Mouse (Mus musculus) kidney, embryonic 14.5 days (tissue): ENCODE results near the gene Tbc1d23. TPM values are rescaled to one million over a fixed set of nuclear protein-coding genes. Genes with fewer than 3 reads are reported as not detected.

Source experiments
- ATAC-seq: fragments of 200-750 bp; cut with Nextera tagmentation; 2 replicates; pipeline ENCODE4 v1.8.0; 2017; ENCODE audit warnings: moderate number of reproducible peaks, mild to moderate bottlenecking, moderate TSS enrichment, moderate library complexity; ENCODE audit not compliant: low FRiP score, low TSS enrichment
- H3K27ac ChIP-seq: fragments of 300-500 bp; sonication (generic); 2 replicates; pipeline ENCODE4 v1.5.1; 2014; ENCODE audit warnings: low read depth, mild to moderate bottlenecking, low read length, moderate library complexity, mixed read lengths
- H3K27me3 ChIP-seq: fragments of 300-500 bp; sonication (generic); 2 replicates; pipeline ENCODE4 v1.6.1; 2014; ENCODE audit warnings: mild to moderate bottlenecking, low read length; ENCODE audit not compliant: control insufficient read depth, insufficient read depth
- H3K36me3 ChIP-seq: fragments of 300-500 bp; sonication (generic); 2 replicates; pipeline ENCODE4 v1.6.1; 2014; ENCODE audit warnings: low read length, mixed read lengths; ENCODE audit not compliant: control insufficient read depth, insufficient read depth
- H3K4me1 ChIP-seq: fragments of 300-500 bp; sonication (generic); 2 replicates; pipeline ENCODE4 v1.6.1; 2014; ENCODE audit warnings: low read length, mixed read lengths; ENCODE audit not compliant: control insufficient read depth, insufficient read depth
- H3K4me2 ChIP-seq: fragments of 300-500 bp; sonication (generic); replicated peaks from 2 replicates; pipeline ENCODE4 v1.6.1; 2014; ENCODE audit warnings: low read depth, mild to moderate bottlenecking, low read length
- H3K4me3 ChIP-seq: fragments of 300-500 bp; sonication (generic); 2 replicates; pipeline ENCODE4 v1.5.1; 2014; ENCODE audit warnings: mild to moderate bottlenecking, low read length
- H3K9ac ChIP-seq: fragments of 300-500 bp; sonication (generic); 2 replicates; pipeline ENCODE4 v1.6.1; 2014; ENCODE audit warnings: low read depth, mild to moderate bottlenecking, low read length, moderate library complexity
- H3K9me3 ChIP-seq: fragments of 300-500 bp; sonication (generic); 2 replicates; pipeline ENCODE4 v1.6.1; 2016; ENCODE audit warnings: low read length; ENCODE audit not compliant: control insufficient read depth
- WGBS: fragments of 180-500 bp; shearing (Covaris S2); extraction: QIAGEN DNeasy Blood & Tissue Kit; methylation state at CpG from one replicate; pipeline ENCODE4 v1.1.7; 2014; 5-methylcytosine and 5-hydroxymethylcytosine counted together
- polyA plus RNA-seq: library from polyadenylated mRNA; unstranded; fragments of >200 nt; fragmentation: Nextera tagmentation; extraction: Ambion mirVana; gene quantifications from 2 replicates; pipeline ENCODE4 v1.2.1, GENCODE M21; 2014

Gene Tbc1d23
- polyA plus RNA-seq, 1 experiment from 2014 or later, result 31.2 TPM

DNA sequence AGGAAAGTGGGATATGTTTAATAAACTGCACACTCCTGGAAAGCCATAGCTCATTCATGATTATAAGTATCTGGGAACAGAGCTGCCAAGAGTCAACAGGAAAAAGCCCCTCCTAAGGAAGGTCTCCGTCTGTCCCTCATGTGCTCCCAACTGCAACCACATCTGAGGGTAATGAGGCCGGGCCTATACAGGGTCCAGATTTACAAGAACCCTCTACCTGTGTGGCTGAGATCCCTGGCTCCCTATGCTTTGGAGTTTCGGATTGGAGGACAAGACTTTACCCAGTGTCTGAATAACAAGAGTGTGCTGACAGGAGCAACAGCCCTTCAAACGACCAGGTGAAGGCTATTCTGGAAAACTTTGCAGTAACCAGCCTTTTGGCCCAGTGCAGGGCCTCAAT is 73.6 kb downstream of the Tbc1d23 start:
- no peaks in the 10 kb centered on the region for H3K27me3 ChIP-seq
- H3K36me3 ChIP-seq, result peaks cover 71% of the 10 kb centered on the region
- H3K4me1 ChIP-seq, result no peaks in the 10 kb centered on the region
- no peak overlapping the region for H3K4me2 ChIP-seq
- WGBS, result 76% methylated on average over 4 of the region's 4 CpGs
- ATAC-seq, result no peak
- no peak overlapping the region for H3K27ac ChIP-seq
- no peak overlapping the region for H3K4me3 ChIP-seq
- H3K9me3 ChIP-seq, result no peaks in the 10 kb centered on the region
- H3K9ac ChIP-seq, result no peak overlapping the region

DNA sequence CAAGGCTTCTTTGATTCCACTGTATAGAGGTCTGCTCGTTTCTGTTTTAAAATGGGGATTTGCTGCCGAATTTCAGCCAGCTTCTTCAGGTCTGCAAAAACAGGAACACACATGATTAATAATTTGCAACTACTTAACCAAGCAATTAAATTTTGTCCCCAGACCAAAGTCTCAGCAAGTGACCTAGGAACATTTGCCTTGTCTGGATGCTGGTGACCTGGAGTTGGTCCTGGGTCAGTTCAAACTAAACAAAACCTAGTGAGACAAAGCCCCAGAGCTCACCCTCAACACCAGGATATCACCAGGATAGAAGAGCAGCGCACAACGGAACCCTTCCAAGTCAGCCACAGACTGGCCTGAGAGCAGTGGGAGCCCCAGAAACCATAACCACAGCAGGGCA is 74.2 kb downstream of the Tbc1d23 start:
- WGBS, result 90% methylated on average over 4 of the region's 4 CpGs
- H3K27ac ChIP-seq, result no peak overlapping the region
- no peaks in the 10 kb centered on the region for H3K9me3 ChIP-seq
- no peak for ATAC-seq
- no peak overlapping the region for H3K9ac ChIP-seq
- H3K4me3 ChIP-seq, result no peak overlapping the region
- peaks cover 75% of the 10 kb centered on the region for H3K36me3 ChIP-seq
- H3K4me1 ChIP-seq, result no peaks in the 10 kb centered on the region
- no peaks in the 10 kb centered on the region for H3K27me3 ChIP-seq
- no peak overlapping the region for H3K4me2 ChIP-seq

DNA sequence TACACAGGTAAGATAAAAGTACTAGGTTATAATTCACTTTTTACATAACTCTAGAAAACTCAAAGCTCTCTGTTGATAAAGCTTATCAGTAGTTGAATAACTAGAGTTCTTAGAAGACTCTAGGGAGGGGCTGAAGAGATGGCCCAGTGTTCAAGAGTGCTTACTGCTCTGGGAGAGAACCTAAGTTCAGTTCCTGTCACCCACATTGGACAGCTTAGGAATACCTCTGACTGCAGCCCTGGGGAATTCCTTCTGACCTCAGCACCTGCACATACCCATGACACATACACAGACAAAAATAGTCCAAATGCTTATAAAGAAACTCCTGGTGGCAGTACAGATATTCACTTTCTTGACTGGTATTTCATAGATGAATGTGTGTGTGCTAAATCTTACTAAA is 75.4 kb downstream of the Tbc1d23 start:
- Histone ChIP-seq H3K36me3 (peaks cover 74% of the 10 kb centered on the region), H3K4me3 (no peak overlapping the region), H3K4me1 (no peaks in the 10 kb centered on the region), H3K27me3 (no peaks in the 10 kb centered on the region), H3K9me3 (no peaks in the 10 kb centered on the region), H3K4me2 (no peak overlapping the region), H3K9ac (no peak overlapping the region), H3K27ac (no peak overlapping the region)
- no peak for ATAC-seq

DNA sequence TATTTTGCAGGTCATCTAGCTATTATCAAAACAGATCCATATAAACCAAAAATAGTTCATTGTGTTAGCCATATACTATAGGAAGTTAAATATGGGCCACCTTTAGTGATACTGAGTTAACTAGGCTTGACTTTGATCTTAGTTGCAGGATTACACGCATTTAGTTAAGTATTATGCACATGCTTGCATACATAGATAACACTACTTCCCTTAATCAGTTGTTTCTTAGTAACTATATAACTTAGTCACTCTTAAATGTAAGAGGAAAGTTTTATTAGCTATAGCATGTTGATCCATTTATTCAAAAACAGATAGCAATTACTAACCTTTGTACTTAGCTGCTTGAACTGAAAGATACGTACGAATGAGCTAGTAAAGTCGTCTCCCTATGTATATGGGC is 79.9 kb downstream of the Tbc1d23 start:
- Histone ChIP-seq H3K36me3 (peaks cover 67% of the 10 kb centered on the region), H3K4me2 (no peak overlapping the region), H3K9ac (no peak overlapping the region), H3K9me3 (no peaks in the 10 kb centered on the region), H3K4me3 (no peak overlapping the region), H3K27me3 (no peaks in the 10 kb centered on the region), H3K27ac (no peak overlapping the region), H3K4me1 (no peaks in the 10 kb centered on the region)
- ATAC-seq, result no peak
- WGBS, result 97% methylated on average over 4 of the region's 4 CpGs

DNA sequence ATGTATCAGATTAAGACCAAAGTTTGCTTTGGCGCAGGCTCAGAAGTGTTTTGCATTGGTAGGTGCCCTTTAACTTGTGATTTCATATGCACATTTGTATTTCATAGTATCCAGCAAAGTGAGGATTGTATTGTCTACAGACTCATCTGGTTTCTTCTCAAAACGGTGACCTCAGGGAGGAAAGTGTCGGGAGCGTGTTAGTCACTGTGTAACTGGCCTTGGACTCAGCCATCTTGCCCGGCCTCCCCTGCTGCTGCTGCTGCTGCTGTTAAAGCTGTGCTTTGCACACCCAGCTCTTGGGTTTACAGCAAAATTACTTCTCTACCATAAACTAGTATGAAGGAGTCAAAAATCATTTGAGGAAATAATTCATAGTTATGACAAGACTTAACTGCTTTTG is 86.6 kb downstream of the Tbc1d23 start:
- no peak for ATAC-seq
- H3K36me3 ChIP-seq, result peaks cover 50% of the 10 kb centered on the region
- 94% methylated on average over 5 of the region's 5 CpGs for WGBS

DNA sequence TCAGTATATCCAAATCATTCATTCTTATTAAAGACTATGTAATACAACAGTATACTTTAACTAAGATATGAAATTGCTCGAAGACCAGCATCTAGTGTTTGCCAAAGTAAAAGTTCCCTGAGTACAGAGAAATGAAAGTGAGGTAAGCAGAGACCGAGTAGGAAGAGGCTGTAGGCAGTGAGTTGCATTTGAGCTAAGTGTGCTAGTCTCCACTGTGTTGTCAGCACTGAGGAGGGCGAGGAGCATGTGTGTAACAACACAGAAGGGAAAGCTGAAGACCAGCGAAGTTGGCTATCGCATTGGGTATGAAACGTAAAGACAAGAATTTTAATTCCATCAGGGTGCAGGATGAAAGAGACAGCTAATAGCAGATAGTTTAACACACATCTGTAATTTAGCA is 97.7 kb downstream of the Tbc1d23 start:
- Histone ChIP-seq H3K4me2 (no peak overlapping the region), H3K27me3 (no peaks in the 10 kb centered on the region), H3K9ac (no peak overlapping the region), H3K4me1 (no peaks in the 10 kb centered on the region), H3K36me3 (peaks cover 37% of the 10 kb centered on the region), H3K4me3 (no peak overlapping the region), H3K9me3 (no peaks in the 10 kb centered on the region), H3K27ac (no peak overlapping the region)
- 93% methylated on average over 6 of the region's 6 CpGs for WGBS
- ATAC-seq, result no peak

More for the DNA sequence above, 86.6 kb downstream of the Tbc1d23 start:
- no peaks in the 10 kb centered on the region for H3K9me3 ChIP-seq
- H3K27ac ChIP-seq, result no peak overlapping the region
- no peak overlapping the region for H3K9ac ChIP-seq
- H3K4me3 ChIP-seq, result no peak overlapping the region
- no peaks in the 10 kb centered on the region for H3K4me1 ChIP-seq
- no peaks in the 10 kb centered on the region for H3K27me3 ChIP-seq
- no peak overlapping the region for H3K4me2 ChIP-seq

DNA sequence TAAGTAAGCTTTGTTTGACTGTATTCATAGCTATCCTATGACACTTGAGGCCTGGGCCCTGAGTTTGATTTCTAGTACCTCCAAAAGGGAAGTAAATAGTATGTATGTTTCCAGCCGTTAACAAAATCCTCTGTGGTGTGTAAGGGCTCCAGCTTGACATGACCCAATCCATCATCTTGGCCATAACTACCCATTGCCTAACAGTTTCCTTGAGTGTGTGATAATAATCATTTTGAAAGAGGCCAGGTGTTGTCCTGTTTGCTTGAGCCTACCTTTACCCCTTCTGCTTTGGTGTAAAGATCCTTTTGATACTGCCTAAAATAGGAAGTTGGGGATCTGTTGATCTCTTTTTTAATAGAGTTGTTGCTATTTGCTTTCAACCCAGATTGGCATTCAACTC is 99.0 kb downstream of the Tbc1d23 start:
- Histone ChIP-seq H3K4me3 (no peak overlapping the region), H3K4me2 (no peak overlapping the region), H3K4me1 (no peaks in the 10 kb centered on the region), H3K36me3 (peaks cover 25% of the 10 kb centered on the region; the same call in 1 of the 2 replicates), H3K27me3 (no peaks in the 10 kb centered on the region), H3K27ac (no peak overlapping the region), H3K9me3 (no peaks in the 10 kb centered on the region), H3K9ac (no peak overlapping the region)
- 63% methylated on average over 1 of the region's 1 CpGs for WGBS
- no peak for ATAC-seq

DNA sequence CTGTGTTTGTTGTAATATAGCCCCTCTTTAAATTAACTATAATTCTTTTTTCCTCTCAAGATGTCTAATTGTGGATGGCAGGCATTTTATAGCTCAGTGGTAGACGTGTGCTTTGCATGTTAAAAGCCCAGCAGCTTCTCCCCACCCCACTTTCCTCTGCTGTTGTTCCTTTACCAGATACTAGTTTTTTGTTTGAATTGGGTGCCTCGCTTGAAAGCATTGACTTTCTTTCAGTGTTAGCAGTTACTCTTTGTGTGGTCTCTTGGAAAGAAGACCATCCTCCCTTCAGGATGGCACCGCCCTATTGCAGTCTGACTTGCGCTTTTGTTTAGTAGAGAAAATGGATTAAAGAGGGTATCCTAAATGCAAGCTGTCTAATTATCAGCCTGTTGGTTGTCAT is 99.8 kb downstream of the Tbc1d23 start:
- 80% methylated on average over 4 of the region's 4 CpGs for WGBS
- Histone ChIP-seq H3K36me3 (peaks cover 17% of the 10 kb centered on the region; the same call in 1 of the 2 replicates), H3K27me3 (no peaks in the 10 kb centered on the region), H3K4me1 (no peaks in the 10 kb centered on the region), H3K9me3 (no peaks in the 10 kb centered on the region), H3K27ac (no peak overlapping the region), H3K4me3 (no peak overlapping the region), H3K9ac (no peak overlapping the region), H3K4me2 (no peak overlapping the region)
- ATAC-seq, result no peak

DNA sequence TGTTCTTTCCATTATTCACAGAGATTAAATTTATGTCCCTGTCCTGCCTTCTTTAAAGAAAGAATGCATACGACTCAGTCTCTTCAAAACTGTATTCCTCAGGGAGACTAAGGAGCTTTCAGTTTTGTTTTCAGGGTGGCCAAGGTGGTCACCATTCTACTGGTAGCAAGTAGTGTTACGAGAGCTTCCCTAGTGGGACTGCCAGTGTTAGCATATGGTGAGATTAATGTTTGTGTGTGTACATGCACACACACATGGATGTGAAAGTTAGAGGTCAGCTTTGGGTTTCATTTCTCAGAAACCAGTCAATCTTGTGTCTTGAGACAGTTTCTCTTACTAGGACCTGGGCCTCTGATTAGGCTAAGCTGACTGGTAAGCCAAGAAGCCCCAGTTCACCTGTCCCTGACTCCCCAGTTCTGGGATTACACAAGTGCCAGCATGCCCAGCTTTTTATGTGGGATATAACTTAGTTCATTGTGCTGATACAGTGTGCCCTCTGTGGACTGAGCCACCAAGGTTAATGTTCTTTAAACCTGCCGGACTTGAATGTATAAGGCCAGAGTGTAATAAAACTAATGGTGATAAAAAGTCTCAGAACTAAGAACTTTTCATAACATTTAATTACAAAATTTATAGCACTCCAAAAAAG is 100.4 kb downstream of the Tbc1d23 start:
- Histone ChIP-seq H3K36me3 (peaks cover 12% of the 10 kb centered on the region; the same call in 1 of the 2 replicates), H3K9me3 (no peaks in the 10 kb centered on the region), H3K27ac (no peak overlapping the region), H3K4me2 (no peak overlapping the region), H3K9ac (no peak overlapping the region), H3K4me1 (no peaks in the 10 kb centered on the region), H3K27me3 (no peaks in the 10 kb centered on the region), H3K4me3 (no peak overlapping the region)
- no peak for ATAC-seq
- WGBS, result 75% methylated on average over 3 of the region's 3 CpGs
